Mouse (Mus musculus): ENCODE data around the gene Kcng1. TPM values are rescaled to one million over a fixed set of nuclear protein-coding genes. Genes with fewer than 3 reads are reported as not detected.
A peak's percentile ranks its signal among the peaks of the same experiment; 100 is the strongest.

Gene Kcng1
- polyA plus RNA-seq, 1 experiment from 2014 or later: 0.26 TPM

DNA sequence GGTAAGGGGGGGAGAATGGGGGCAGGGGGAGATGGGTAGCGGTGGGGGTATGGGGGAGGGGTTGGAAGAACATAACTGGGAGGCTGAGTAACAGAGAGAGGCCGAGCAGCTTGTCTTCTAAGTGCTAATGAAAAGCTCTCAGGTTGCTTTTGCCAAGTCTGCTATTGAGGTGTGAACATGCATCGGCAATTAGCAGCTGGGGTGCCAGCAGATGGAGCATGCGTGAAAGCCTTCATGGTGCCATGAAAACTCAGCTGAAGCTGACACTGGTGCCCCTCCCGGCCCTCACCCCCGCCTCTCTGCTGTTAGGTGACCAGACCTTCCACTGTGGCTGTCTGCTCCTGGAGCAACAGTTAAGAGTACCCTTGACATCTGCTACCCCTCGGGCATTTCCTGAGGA, 27.7 kb downstream of the Kcng1 start:
- Histone ChIP-seq H3K27me3 (replicated peaks; ENCODE audit: insufficient read depth, low read length) (no peaks in the 10 kb centered on the region), H3K27ac (ENCODE audit: low read length) (no peak overlapping the region), H3K9ac (replicated peaks; ENCODE audit: low read depth) (no peak overlapping the region), H3K4me2 (replicated peaks; ENCODE audit: low read depth, low read length) (no peak overlapping the region), H3K36me3 (ENCODE audit: insufficient read depth, low read length) (no peaks in the 10 kb centered on the region), H3K9me3 (ENCODE audit: low read length) (no peaks in the 10 kb centered on the region), H3K4me3 (ENCODE audit: low read depth, low read length) (no peak overlapping the region), H3K4me1 (ENCODE audit: insufficient read depth, low read depth, low read length) (no peaks in the 10 kb centered on the region)
- TF ChIP-seq EP300 (IDR thresholded peaks at IDR 0.05) (no peak), CTCF (IDR thresholded peaks at IDR 0.05) (no peak)
- ATAC-seq: no peak
- DNase-seq (ENCODE audit: low spot score): no peak
- WGBS: 23% methylated on average over 7 of the region's 7 CpGs

DNA sequence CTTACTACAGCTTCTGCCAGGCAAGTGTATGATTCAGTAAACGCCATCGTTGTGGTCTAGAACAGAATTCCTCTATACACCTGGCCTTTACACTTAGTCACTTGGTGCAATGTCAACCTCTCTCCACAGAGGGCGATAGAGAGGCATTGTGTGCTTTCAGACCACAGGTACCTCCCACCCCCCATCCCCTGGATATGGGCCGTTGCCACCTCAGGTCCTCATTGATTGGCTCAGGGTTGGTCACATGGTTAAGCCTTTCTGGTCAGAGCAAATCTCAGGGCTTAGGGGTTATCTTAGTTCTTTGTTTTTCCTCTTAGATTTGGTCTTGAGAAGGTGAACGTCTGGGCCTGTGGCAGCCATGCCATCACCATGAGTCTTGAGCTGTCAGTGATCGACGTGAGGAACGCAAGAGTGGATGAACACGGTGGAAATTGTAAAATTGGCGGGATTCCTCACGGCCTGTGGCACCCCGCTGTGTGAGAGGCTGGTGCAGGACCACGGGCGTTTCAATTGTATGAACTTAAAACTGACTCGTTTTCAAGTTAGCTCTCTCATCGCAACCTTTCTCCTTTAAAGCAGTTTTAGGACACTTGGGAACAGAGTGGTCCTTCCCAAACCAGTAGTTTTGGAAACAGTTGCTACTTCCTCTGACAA, 28.8 kb downstream of the Kcng1 start:
- peak; percentile 39 for DNase-seq (ENCODE audit: low spot score)
- TF ChIP-seq CTCF (IDR thresholded peaks at IDR 0.05): peak; percentile 75
- no peak for TF ChIP-seq EP300 (IDR thresholded peaks at IDR 0.05)
- no peak overlapping the region for H3K9ac ChIP-seq (replicated peaks; ENCODE audit: low read depth)
- WGBS: 9% methylated on average over 16 of the region's 16 CpGs
- H3K4me1 ChIP-seq (ENCODE audit: insufficient read depth, low read depth, low read length): no peaks in the 10 kb centered on the region
- H3K9me3 ChIP-seq (ENCODE audit: low read length): no peaks in the 10 kb centered on the region
- no peaks in the 10 kb centered on the region for H3K27me3 ChIP-seq (replicated peaks; ENCODE audit: insufficient read depth, low read length)
- no peak overlapping the region for H3K27ac ChIP-seq (ENCODE audit: low read length)
- no peak overlapping the region for H3K4me3 ChIP-seq (ENCODE audit: low read depth, low read length)
- peak; percentile 48; the same call in 1 of the 2 replicates for ATAC-seq
- H3K36me3 ChIP-seq (ENCODE audit: insufficient read depth, low read length): no peaks in the 10 kb centered on the region
- no peak overlapping the region for H3K4me2 ChIP-seq (replicated peaks; ENCODE audit: low read depth, low read length)

DNA sequence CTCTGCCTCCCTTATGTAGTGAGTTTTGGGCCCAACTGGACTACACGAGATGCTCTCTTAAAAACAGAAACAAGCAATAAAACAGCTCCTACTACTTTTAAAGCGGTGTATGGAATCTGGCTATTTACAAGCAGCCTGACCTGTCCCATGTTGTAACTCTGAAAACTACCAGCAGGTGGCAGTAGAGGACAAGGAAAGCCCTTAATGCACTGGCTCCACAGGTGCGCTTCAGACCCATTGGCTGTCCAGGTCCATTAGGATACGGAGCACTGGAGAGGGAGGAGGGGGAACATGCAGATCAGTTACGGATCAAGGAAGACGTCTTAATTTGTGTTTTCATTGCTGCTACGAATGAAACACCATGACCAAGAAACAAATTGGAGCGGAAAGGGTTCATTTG, 31.3 kb downstream of the Kcng1 start:
- H3K9ac ChIP-seq (replicated peaks; ENCODE audit: low read depth): no peak overlapping the region
- H3K36me3 ChIP-seq (ENCODE audit: insufficient read depth, low read length): no peaks in the 10 kb centered on the region
- H3K27me3 ChIP-seq (replicated peaks; ENCODE audit: insufficient read depth, low read length): no peaks in the 10 kb centered on the region
- H3K4me1 ChIP-seq (ENCODE audit: insufficient read depth, low read depth, low read length): no peaks in the 10 kb centered on the region
- no peak overlapping the region for H3K4me3 ChIP-seq (ENCODE audit: low read depth, low read length)
- WGBS: 15% methylated on average over 8 of the region's 8 CpGs
- DNase-seq (ENCODE audit: low spot score) (peak; percentile 74), ATAC-seq (peak; percentile 52; the same call in 1 of the 2 replicates)
- H3K9me3 ChIP-seq (ENCODE audit: low read length): no peaks in the 10 kb centered on the region
- TF ChIP-seq CTCF (IDR thresholded peaks at IDR 0.05) (peak; percentile 96), EP300 (IDR thresholded peaks at IDR 0.05) (no peak)
- H3K4me2 ChIP-seq (replicated peaks; ENCODE audit: low read depth, low read length): no peak overlapping the region
- H3K27ac ChIP-seq (ENCODE audit: low read length): no peak overlapping the region

DNA sequence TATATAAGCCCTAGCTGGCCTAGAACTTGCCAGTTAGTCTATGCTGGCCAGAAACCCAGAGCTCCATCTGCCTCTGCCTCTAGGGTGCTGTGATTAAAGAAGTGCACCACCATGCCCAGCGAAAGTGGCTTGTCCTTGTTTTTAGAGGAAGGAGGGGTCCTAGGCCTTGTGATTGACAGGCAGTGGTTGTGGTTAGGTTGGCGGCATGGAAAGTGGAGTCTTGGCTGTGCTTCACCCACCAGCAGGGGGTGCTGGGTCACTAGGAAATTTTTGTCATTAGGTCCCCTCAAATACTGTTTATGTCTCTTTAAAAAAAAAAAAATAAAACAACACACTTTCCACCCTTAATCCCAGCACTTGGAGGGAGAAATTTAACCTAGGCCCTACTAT, 32.7 kb downstream of the Kcng1 start:
- no peak overlapping the region for H3K4me2 ChIP-seq (replicated peaks; ENCODE audit: low read depth, low read length)
- no peaks in the 10 kb centered on the region for H3K36me3 ChIP-seq (ENCODE audit: insufficient read depth, low read length)
- H3K4me3 ChIP-seq (ENCODE audit: low read depth, low read length): no peak overlapping the region
- no peaks in the 10 kb centered on the region for H3K9me3 ChIP-seq (ENCODE audit: low read length)
- no peak overlapping the region for H3K9ac ChIP-seq (replicated peaks; ENCODE audit: low read depth)
- ATAC-seq (no peak), DNase-seq (ENCODE audit: low spot score) (peak; percentile 49)
- WGBS: 14% methylated on average over 2 of the region's 2 CpGs
- no peak overlapping the region for H3K27ac ChIP-seq (ENCODE audit: low read length)
- TF ChIP-seq CTCF (IDR thresholded peaks at IDR 0.05): peak; percentile 49
- TF ChIP-seq EP300 (IDR thresholded peaks at IDR 0.05): no peak
- H3K4me1 ChIP-seq (ENCODE audit: insufficient read depth, low read depth, low read length): no peaks in the 10 kb centered on the region
- H3K27me3 ChIP-seq (replicated peaks; ENCODE audit: insufficient read depth, low read length): no peaks in the 10 kb centered on the region

DNA sequence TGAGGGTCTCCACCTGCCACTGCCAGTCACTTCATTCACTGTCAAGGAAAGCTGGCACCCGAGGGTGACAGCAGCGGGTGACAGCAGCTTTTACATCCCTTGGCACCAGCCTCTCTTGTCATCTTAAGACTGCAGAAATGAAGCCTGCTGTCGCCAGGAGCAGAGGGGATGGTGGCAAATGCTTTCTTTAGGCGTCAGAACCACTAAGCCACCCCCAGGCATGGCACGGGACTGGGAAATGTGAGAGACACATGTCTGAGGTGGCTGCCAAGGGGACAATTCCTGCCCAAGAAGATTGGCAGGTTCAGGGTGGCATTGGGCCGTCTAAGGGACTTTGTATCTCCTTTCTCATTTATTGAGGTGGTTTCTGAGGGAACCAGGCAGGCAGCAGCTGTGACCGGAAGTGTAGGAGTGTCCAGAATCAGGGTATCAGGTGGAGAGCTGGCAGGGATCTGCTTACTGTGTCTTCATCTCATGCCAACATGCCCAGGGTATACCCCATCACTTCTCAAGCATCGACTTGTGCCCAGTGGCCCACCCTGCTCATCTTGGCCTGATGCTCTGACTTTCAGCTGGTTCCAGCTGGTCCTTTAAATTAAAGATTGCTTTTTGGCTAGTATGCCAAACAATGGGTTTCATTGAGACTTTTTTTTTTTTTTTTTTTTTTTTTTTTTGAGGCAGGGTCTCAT, 33.2 kb downstream of the Kcng1 start:
- no peak for DNase-seq (ENCODE audit: low spot score)
- Histone ChIP-seq H3K27me3 (replicated peaks; ENCODE audit: insufficient read depth, low read length) (no peaks in the 10 kb centered on the region), H3K9ac (replicated peaks; ENCODE audit: low read depth) (no peak overlapping the region), H3K36me3 (ENCODE audit: insufficient read depth, low read length) (no peaks in the 10 kb centered on the region), H3K4me1 (ENCODE audit: insufficient read depth, low read depth, low read length) (no peaks in the 10 kb centered on the region), H3K4me3 (ENCODE audit: low read depth, low read length) (no peak overlapping the region), H3K9me3 (ENCODE audit: low read length) (no peaks in the 10 kb centered on the region), H3K4me2 (replicated peaks; ENCODE audit: low read depth, low read length) (no peak overlapping the region), H3K27ac (ENCODE audit: low read length) (no peak overlapping the region)
- no peak for ATAC-seq
- WGBS: 65% methylated on average over 8 of the region's 8 CpGs
- TF ChIP-seq CTCF (IDR thresholded peaks at IDR 0.05) (no peak), EP300 (IDR thresholded peaks at IDR 0.05) (no peak)

DNA sequence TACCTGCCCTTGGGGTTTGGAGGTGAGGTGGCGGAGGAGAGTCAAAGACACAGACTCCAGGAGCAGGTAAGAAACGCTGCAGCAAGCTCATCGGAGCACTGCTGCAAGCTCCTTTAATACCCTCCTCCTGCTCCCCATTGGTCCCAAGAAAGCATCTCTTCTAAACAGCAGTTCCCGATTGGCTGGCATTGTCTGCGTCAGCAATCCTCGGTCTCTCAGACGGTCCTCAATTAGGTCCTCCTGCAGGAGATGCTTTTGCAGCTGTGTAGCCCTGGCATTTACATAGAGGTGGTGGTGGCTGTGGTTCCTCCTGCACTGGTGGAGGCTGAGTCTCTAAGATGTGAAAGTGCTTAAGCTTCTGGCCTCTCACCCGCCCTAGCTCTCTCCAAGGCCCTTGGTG, 36.0 kb downstream of the Kcng1 start:
- Histone ChIP-seq H3K4me2 (replicated peaks; ENCODE audit: low read depth, low read length) (no peak overlapping the region), H3K4me1 (ENCODE audit: insufficient read depth, low read depth, low read length) (no peaks in the 10 kb centered on the region), H3K9me3 (ENCODE audit: low read length) (no peaks in the 10 kb centered on the region), H3K36me3 (ENCODE audit: insufficient read depth, low read length) (no peaks in the 10 kb centered on the region), H3K9ac (replicated peaks; ENCODE audit: low read depth) (no peak overlapping the region), H3K27me3 (replicated peaks; ENCODE audit: insufficient read depth, low read length) (no peaks in the 10 kb centered on the region), H3K4me3 (ENCODE audit: low read depth, low read length) (no peak overlapping the region), H3K27ac (ENCODE audit: low read length) (no peak overlapping the region)
- 36% methylated on average over 8 of the region's 8 CpGs for WGBS
- no peak for ATAC-seq
- TF ChIP-seq EP300 (IDR thresholded peaks at IDR 0.05): no peak
- no peak for TF ChIP-seq CTCF (IDR thresholded peaks at IDR 0.05)
- DNase-seq (ENCODE audit: low spot score): no peak

Measured in lung, postnatal 0 days (tissue).